Mouse (Mus musculus): ENCODE results near the gene Crispld2.

- no peak for TF ChIP-seq CTCF (conservative IDR thresholded peaks at IDR 0.05; ENCODE audit: insufficient read depth, insufficient read length, low read depth, low read length)
- TF ChIP-seq POLR2A (IDR thresholded peaks at IDR 0.05; ENCODE audit: low read depth, low read length) = no peak
Observed at GRCm38 (mm10) chr8:120050376-120050775, 58.1 kb downstream of the Crispld2 start.

Measured in kidney, adult 2 months (tissue).